Mouse (Mus musculus): ENCODE data around the gene Olfr996.
"Not testable (repeated sequence)": the region's sequence is repeated elsewhere in the genome, so short reads cannot be mapped to it uniquely, and the experiment has no call there.

Gene Olfr996

DNA sequence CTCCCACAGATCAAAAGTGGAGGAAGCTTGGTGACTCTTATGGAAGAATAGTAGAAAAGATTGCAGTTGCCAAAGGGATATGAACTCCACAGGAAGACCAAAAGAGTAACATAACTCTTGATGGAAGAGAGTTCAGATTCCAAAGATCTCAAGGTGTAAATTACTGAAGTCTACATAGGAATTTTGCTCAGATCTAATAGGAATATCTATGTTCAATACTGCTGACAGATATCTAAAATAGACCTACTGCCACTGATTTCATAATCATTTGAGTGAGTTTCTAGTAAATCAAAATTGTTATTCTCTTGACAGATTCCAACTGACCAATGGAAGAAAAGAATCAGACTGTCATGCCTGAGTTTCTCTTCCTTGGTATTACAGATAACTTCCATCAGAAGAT is at the start of gene Olfr996:
TSS of gene Olfr996 (plus strand) at position 301 of the 400 bp plus-strand sequence.
- DNase-seq: no peak

DNA sequence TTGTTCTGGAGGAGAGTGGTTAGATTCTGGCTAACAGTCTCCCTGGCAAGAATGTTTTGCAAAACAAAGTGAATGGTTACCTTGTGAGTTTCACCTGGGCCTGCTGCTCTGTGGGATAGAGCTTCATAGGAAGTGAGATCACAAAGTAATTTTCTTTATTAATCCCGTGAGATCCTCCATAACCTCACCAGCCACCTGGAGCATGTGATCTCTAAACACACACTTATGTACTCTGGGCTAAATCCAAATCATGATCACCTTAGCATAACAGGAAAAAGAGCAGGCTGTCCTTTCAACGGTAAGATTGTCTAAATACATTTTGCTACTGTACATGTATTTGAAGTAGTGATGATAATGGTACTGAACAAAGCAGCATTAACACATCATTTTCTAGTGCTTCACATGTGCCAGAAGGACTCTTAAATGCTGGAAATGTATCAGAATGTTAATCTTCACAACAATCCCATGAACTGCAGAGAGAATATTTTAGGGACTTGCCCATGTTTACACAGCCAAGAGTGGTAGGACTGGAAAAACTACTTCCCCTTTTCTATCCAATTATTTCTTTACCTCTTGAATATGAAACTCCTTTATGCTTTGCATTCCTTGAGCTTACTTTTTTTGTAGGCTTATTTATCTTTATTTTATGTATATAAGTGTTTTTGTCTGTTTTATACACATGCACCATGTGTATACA is 46.8 kb upstream of the Olfr996 start:
- DNase-seq: no peak

DNA sequence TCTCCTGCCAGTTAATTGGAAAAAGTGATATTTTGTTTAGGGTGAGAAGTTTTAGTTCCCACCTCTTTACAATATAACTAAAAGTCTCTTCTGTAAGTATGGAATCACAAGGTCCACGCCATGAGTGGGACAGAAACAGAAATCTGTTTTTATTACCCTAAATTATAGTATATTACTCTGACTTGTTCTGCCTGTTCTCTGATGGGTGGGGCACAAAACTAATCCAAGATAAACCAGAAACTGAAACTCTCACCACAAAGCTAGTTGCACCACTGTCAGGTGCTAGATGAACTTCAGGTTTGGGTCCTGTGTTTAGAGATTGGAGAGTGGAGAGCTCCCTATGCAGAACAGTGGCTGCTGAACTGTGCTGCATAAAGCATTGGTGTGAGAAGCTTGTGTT is 45.1 kb upstream of the Olfr996 start:
- no peak for DNase-seq

DNA sequence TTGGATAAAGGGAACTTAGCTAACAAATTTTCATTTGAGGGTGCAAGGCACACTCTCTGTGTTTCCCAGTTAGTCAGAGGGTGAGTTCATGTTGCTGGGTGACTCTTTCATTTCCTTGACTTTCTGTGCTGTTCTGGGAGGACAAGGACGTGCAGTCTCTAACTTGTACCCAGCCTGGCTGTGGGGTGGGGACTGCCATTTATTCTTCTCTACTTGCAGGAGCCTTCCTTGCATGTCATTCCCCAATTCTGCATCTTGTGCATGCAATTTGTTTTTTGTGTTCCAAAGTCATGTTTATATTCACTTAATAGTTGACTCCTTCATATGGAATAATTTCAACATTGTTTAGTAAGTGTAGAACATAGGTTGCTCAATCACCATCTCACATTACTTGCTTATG is 24.2 kb upstream of the Olfr996 start:
- DNase-seq: no peak

DNA sequence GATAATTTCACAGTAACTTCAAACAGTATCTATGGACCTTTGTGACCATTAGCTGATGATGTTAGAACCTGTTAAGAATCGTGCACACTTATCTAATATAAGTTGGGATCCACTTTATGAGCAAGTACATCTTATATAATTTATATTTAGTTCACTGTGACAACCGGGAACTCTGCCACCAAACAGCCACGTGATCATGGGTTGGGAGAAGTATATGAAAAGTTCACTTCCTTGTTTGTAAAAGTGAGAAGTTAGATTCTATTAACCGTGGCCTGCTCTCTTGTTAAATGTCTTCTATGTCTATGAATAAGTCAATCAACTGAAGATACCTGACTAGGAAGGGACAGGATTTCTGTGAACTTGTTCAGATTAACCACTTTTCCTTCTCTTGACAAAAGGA is 18.8 kb upstream of the Olfr996 start:
- DNase-seq: no peak

DNA sequence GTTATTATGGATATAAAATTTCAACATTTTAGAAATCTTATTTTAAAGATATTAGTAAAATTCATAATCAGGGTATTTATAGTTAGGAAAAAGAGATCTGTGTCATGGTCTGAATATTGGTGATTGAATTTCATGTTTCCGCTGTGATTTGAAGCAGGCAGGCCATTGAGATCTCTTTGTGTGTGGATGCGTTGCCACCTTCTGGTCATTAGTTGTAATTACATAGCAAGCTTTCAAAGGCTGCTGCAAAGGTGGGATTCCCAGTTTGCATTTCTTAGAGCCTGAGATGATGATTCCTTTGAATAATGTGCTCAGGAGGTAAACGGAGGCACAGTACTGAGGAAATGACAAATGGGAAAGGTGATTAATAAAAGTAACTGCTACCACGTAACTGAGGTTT is 17.8 kb upstream of the Olfr996 start:
- peak; percentile 3 for DNase-seq

DNA sequence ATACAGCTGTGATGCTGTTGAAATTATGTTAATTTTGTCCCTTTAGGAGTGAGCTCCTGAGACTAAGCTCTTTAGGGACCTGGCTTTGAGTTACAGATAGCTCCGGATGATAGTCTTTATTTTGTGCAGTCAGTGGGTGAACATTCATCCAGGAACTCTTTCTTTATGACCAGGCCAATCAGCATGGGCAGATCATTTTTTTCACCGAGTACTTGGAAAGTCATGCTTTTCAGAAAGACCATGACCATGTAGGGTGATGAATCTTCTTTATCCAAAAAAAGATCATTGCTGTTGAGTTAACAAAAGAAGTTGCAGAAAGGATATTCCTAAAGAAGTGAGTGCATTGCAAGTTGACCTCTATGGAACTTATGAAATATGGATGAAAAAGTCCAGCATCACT is 9.6 kb downstream of the Olfr996 start, which contains the start of gene Olfr998:
TSS of gene Olfr998 (plus strand) at position 301 of the 400 bp plus-strand sequence.
- not testable (repeated sequence) for DNase-seq

DNA sequence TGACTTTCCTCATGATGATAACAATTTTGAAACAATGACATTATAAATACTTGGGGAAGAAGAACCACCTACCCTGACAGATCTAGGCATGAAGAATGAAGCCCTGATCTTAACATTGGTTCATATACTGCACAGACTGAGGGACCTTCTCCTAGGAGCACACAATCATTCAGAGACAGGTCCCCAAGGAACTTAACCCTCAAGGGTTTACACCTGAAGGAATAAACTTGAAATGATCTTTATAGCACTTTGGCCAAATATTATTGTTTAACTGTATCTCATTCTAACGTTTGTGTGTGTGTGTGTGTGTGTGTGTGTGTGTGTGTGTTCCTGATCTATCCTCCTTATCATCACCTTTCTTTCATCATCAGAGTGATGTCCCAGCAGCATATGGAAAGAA is 32.8 kb downstream of the Olfr996 start, which contains the start of gene Olfr1000:
TSS of gene Olfr1000 (minus strand) at position 101 of the 400 bp plus-strand sequence.
- DNase-seq: no peak
